Mouse (Mus musculus) frontal cortex, adult (tissue): ENCODE results near the gene Gbp6.
"Not testable (repeated sequence)": the region's sequence is repeated elsewhere in the genome, so short reads cannot be mapped to it uniquely, and the experiment has no call there.

Experiments used
- ATAC-seq: cut with Nextera tagmentation; 2 replicates; pipeline ENCODE4 v1.9.2; 2017; ENCODE audit warnings: mild to moderate bottlenecking, moderate library complexity, mixed read lengths; ENCODE audit not compliant: low TSS enrichment

Gbp6 gene

GRCm38 (mm10) chr5:105293226-105294165, at the start of gene Gbp6, which contains the start of gene Gm43302:
Gene Gbp6 (minus strand): TSS chr5:105293698.
Gene Gm43302 (minus strand): TSS chr5:105293695.
- ATAC-seq, result 0 out of 2 replicates have a peak, but pooled peaks have one; percentile 27

GRCm38 (mm10) chr5:105341281-105341680, 47.8 kb upstream of the Gbp6 start:
- ATAC-seq, result no peak

GRCm38 (mm10) chr5:105322543-105322942, 29.0 kb upstream of the Gbp6 start:
- no peak for ATAC-seq

GRCm38 (mm10) chr5:105310941-105311340, 17.4 kb upstream of the Gbp6 start:
- ATAC-seq, result no peak

- not testable (repeated sequence) for ATAC-seq
Measured at GRCm38 (mm10) chr5:105309148-105309547, 15.7 kb upstream of the Gbp6 start.

GRCm38 (mm10) chr5:105306946-105307345, 13.4 kb upstream of the Gbp6 start:
- not testable (repeated sequence) for ATAC-seq

- ATAC-seq, result no peak
Measured at GRCm38 (mm10) chr5:105306159-105306581, 12.7 kb upstream of the Gbp6 start.

- ATAC-seq, result not testable (repeated sequence)
Measured at GRCm38 (mm10) chr5:105305671-105306070, 12.2 kb upstream of the Gbp6 start.

- ATAC-seq, result no peak
Measured at GRCm38 (mm10) chr5:105301963-105302362, 8.5 kb upstream of the Gbp6 start.

GRCm38 (mm10) chr5:105301531-105301930, 8.0 kb upstream of the Gbp6 start:
- no peak for ATAC-seq

GRCm38 (mm10) chr5:105295746-105296145, 2.2 kb upstream of the Gbp6 start:
- no peak for ATAC-seq

GRCm38 (mm10) chr5:105292492-105292891, 1.0 kb downstream of the Gbp6 start:
- ATAC-seq, result no peak

- not testable (repeated sequence) for ATAC-seq
Measured at GRCm38 (mm10) chr5:105290921-105291320, 2.6 kb downstream of the Gbp6 start.

- ATAC-seq, result not testable (repeated sequence)
Measured at GRCm38 (mm10) chr5:105260673-105261072, 32.8 kb downstream of the Gbp6 start.

- no peak for ATAC-seq
Measured at GRCm38 (mm10) chr5:105252491-105252890, 41.0 kb downstream of the Gbp6 start.

- not testable (repeated sequence) for ATAC-seq
Measured at GRCm38 (mm10) chr5:105244741-105245140, 48.8 kb downstream of the Gbp6 start.

- ATAC-seq, result not testable (repeated sequence)
Measured at GRCm38 (mm10) chr5:105240982-105241381, 52.5 kb downstream of the Gbp6 start.

GRCm38 (mm10) chr5:105239483-105240047, 53.9 kb downstream of the Gbp6 start, which contains the start of gene Gbp10:
Gene Gbp10 (minus strand): TSS chr5:105239533.
- ATAC-seq, result not testable (repeated sequence)

- not testable (repeated sequence) for ATAC-seq
Measured at GRCm38 (mm10) chr5:105238402-105238801, 55.1 kb downstream of the Gbp6 start.

- ATAC-seq, result not testable (repeated sequence)
Measured at GRCm38 (mm10) chr5:105236040-105236439, 57.5 kb downstream of the Gbp6 start.
